Mouse (Mus musculus): ENCODE data around the gene Zcchc7. TPM values are rescaled to one million over a fixed set of nuclear protein-coding genes. Genes with fewer than 3 reads are reported as not detected.
A peak's percentile ranks its signal among the peaks of the same experiment; 100 is the strongest.

The Zcchc7 gene
- total and polyA plus RNA-seq, 2 experiments from 2014 or later, result 23.6 to 27.5 TPM

DNA sequence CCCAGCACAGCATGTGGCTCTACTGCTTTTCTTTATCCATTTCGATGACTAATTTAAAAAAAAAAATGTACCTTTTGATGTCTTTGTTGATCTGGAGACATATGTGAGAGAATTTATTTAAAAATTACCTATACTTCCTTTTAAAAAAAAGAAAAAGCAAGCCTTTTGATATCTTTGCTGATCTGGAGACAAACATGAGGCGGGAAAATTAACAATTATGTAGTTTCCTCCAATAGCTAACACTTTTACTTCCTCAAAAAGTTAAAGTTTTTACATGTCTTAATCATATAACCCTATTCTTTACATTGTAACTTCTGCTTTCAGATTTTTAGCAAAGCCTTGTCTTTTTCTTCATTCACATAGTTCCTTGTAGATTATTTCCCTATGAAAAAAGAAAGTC lies 155.2 kb downstream of the Zcchc7 start:
- H3K4me2 ChIP-seq (ENCODE audit: low read depth), result no peak overlapping the region
- no peak overlapping the region for H3K4me3 ChIP-seq (ENCODE audit: low read depth, low read length)
- ATAC-seq, result no peak
- H3K27ac ChIP-seq (ENCODE audit: low read depth, low read length), result no peak overlapping the region
- H3K36me3 ChIP-seq (ENCODE audit: insufficient read depth), result no peaks in the 10 kb centered on the region
- DNase-seq, result no peak
- H3K4me1 ChIP-seq (ENCODE audit: insufficient read depth), result peaks cover 4% of the 10 kb centered on the region
- H3K9ac ChIP-seq, result no peak overlapping the region
- WGBS, result 57% methylated on average over 2 of the region's 2 CpGs
- no peaks in the 10 kb centered on the region for H3K9me3 ChIP-seq (ENCODE audit: low read length)
- no peak for TF ChIP-seq CTCF (IDR thresholded peaks at IDR 0.05; ENCODE audit: low read depth)
- H3K27me3 ChIP-seq (ENCODE audit: insufficient read depth, low read length), result no peaks in the 10 kb centered on the region

DNA sequence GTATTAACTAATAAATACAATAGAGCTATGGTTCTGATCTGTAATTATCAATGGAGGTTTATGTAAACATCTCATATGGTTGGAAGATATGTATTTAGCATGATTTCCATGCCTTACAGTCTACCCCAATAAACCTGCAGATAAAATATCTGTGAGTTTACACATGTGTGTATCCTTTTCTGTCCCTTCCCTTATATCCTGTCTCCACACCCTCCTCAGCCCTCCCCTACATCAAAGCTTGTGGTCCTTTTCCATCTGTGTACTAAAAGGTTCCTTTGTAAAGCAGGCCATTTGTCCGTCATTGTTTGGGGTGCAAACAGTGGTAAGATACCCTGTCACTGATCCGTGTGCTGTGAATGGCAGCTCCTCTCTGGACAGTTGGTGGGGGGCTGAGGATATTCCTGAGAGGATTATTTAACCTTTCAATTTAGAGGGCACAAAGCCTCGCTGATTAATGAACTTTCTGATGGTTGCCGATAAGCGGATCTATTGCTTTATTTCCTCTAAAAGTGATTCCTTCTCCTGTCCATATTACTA lies 161.7 kb downstream of the Zcchc7 start:
- H3K27ac ChIP-seq (ENCODE audit: low read depth, low read length), result 0 out of 2 replicates have a peak overlapping the region, but pooled peaks have one; percentile 35
- TF ChIP-seq CTCF (IDR thresholded peaks at IDR 0.05; ENCODE audit: low read depth), result no peak
- H3K9me3 ChIP-seq (ENCODE audit: low read length), result no peaks in the 10 kb centered on the region
- no peaks in the 10 kb centered on the region for H3K4me1 ChIP-seq (ENCODE audit: insufficient read depth)
- WGBS, result 34% methylated on average over 5 of the region's 5 CpGs
- no peaks in the 10 kb centered on the region for H3K36me3 ChIP-seq (ENCODE audit: insufficient read depth)
- no peak overlapping the region for H3K4me2 ChIP-seq (ENCODE audit: low read depth)
- H3K27me3 ChIP-seq (ENCODE audit: insufficient read depth, low read length), result no peaks in the 10 kb centered on the region
- no peak overlapping the region for H3K9ac ChIP-seq
- no peak for DNase-seq
- ATAC-seq, result no peak
- no peak overlapping the region for H3K4me3 ChIP-seq (ENCODE audit: low read depth, low read length)

DNA sequence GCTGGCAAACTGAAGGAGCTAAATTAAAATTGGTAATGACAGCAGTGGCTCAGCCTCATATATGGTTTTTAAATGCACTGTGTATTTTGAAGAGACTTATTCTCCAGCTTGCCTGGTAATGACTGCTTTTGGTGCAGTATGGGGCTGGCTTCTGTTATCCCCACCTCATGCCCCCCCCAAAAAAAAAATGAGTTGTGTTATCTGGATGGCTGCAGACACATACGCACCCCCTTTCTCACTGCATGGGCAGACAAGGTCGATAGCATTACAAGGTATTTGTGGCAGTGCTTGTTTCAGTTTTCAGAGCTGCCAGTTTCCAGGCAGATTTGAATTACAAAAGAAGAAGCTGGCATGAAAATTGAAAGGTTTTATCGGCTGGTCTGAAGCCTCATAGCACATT lies 162.2 kb downstream of the Zcchc7 start:
- TF ChIP-seq CTCF (IDR thresholded peaks at IDR 0.05; ENCODE audit: low read depth), result no peak
- no peaks in the 10 kb centered on the region for H3K9me3 ChIP-seq (ENCODE audit: low read length)
- peak overlapping the region; percentile 35 for H3K27ac ChIP-seq (ENCODE audit: low read depth, low read length)
- no peaks in the 10 kb centered on the region for H3K36me3 ChIP-seq (ENCODE audit: insufficient read depth)
- no peak overlapping the region for H3K4me3 ChIP-seq (ENCODE audit: low read depth, low read length)
- H3K4me1 ChIP-seq (ENCODE audit: insufficient read depth), result no peaks in the 10 kb centered on the region
- H3K4me2 ChIP-seq (ENCODE audit: low read depth), result 0 out of 2 replicates have a peak overlapping the region, but pooled peaks have one; percentile 8
- no peak overlapping the region for H3K9ac ChIP-seq
- no peaks in the 10 kb centered on the region for H3K27me3 ChIP-seq (ENCODE audit: insufficient read depth, low read length)
- DNase-seq (no peak), ATAC-seq (0 out of 2 replicates have a peak, but pooled peaks have one; percentile 12)
- WGBS, result 12% methylated on average over 3 of the region's 3 CpGs

- DNase-seq (no peak), ATAC-seq (no peak)
- Histone ChIP-seq H3K4me3 (ENCODE audit: low read depth, low read length) (no peak overlapping the region), H3K27me3 (ENCODE audit: insufficient read depth, low read length) (no peaks in the 10 kb centered on the region), H3K4me2 (ENCODE audit: low read depth) (no peak overlapping the region), H3K27ac (ENCODE audit: low read depth, low read length) (no peak overlapping the region), H3K4me1 (ENCODE audit: insufficient read depth) (no peaks in the 10 kb centered on the region), H3K9me3 (ENCODE audit: low read length) (no peaks in the 10 kb centered on the region), H3K36me3 (ENCODE audit: insufficient read depth) (0 out of 2 replicates have a peak, but pooled peaks cover 6% of the 10 kb centered on the region), H3K9ac (no peak overlapping the region)
- no peak for TF ChIP-seq CTCF (IDR thresholded peaks at IDR 0.05; ENCODE audit: low read depth)
- 52% methylated on average over 5 of the region's 5 CpGs for WGBS
Measured at GRCm38 (mm10) chr4:44920831-44921230, 165.2 kb downstream of the Zcchc7 start.

GRCm38 (mm10) chr4:44922466-44923128 lies 166.9 kb downstream of the Zcchc7 start:
- H3K4me3 ChIP-seq (ENCODE audit: low read depth, low read length), result no peak overlapping the region
- H3K9me3 ChIP-seq (ENCODE audit: low read length), result no peaks in the 10 kb centered on the region
- H3K9ac ChIP-seq, result no peak overlapping the region
- H3K4me1 ChIP-seq (ENCODE audit: insufficient read depth), result no peaks in the 10 kb centered on the region
- ATAC-seq, result no peak
- whole genome bisulfite sequencing, result 94% methylated on average over 7 of the region's 7 CpGs
- H3K4me2 ChIP-seq (ENCODE audit: low read depth), result no peak overlapping the region
- H3K27me3 ChIP-seq (ENCODE audit: insufficient read depth, low read length), result no peaks in the 10 kb centered on the region
- H3K36me3 ChIP-seq (ENCODE audit: insufficient read depth), result 0 out of 2 replicates have a peak, but pooled peaks cover 6% of the 10 kb centered on the region
- no peak for TF ChIP-seq CTCF (IDR thresholded peaks at IDR 0.05; ENCODE audit: low read depth)
- no peak overlapping the region for H3K27ac ChIP-seq (ENCODE audit: low read depth, low read length)
- no peak for DNase-seq

DNA sequence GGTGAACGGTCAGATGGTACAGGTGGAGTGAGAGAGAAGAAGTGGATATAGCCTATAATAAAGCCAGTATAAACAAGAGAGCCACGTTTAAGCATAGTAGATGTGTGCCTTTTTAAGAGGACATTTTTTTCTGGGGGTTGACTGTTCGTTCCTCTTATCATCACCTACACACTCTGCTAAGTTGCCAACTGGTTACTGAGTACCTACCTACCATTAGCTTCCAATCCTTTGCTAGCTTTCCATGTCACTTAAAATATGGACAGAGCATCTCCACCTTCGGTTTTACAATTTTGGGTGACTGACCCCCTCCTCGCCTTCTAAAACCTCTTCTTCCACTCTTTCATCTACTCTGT lies 167.4 kb downstream of the Zcchc7 start:
- Histone ChIP-seq H3K4me2 (ENCODE audit: low read depth) (no peak overlapping the region), H3K27me3 (ENCODE audit: insufficient read depth, low read length) (no peaks in the 10 kb centered on the region), H3K9me3 (ENCODE audit: low read length) (no peaks in the 10 kb centered on the region), H3K9ac (no peak overlapping the region), H3K27ac (ENCODE audit: low read depth, low read length) (no peak overlapping the region), H3K36me3 (ENCODE audit: insufficient read depth) (0 out of 2 replicates have a peak, but pooled peaks cover 6% of the 10 kb centered on the region), H3K4me1 (ENCODE audit: insufficient read depth) (no peaks in the 10 kb centered on the region), H3K4me3 (ENCODE audit: low read depth, low read length) (no peak overlapping the region)
- no peak for DNase-seq
- no peak for ATAC-seq
- 93% methylated on average over 5 of the region's 5 CpGs for WGBS
- TF ChIP-seq CTCF (IDR thresholded peaks at IDR 0.05; ENCODE audit: low read depth), result no peak

- Histone ChIP-seq H3K9ac (no peak overlapping the region), H3K36me3 (ENCODE audit: insufficient read depth) (peaks cover 29% of the 10 kb centered on the region), H3K4me1 (ENCODE audit: insufficient read depth) (no peaks in the 10 kb centered on the region), H3K4me2 (ENCODE audit: low read depth) (no peak overlapping the region), H3K27me3 (ENCODE audit: insufficient read depth, low read length) (no peaks in the 10 kb centered on the region), H3K9me3 (ENCODE audit: low read length) (no peaks in the 10 kb centered on the region), H3K27ac (ENCODE audit: low read depth, low read length) (no peak overlapping the region), H3K4me3 (ENCODE audit: low read depth, low read length) (no peak overlapping the region)
- 83% methylated on average over 2 of the region's 2 CpGs for WGBS
- no peak for TF ChIP-seq CTCF (IDR thresholded peaks at IDR 0.05; ENCODE audit: low read depth)
- DNase-seq (no peak), ATAC-seq (no peak)
Measured at GRCm38 (mm10) chr4:44927934-44928333, 172.3 kb downstream of the Zcchc7 start.

Data from forebrain, postnatal 0 days (tissue).